In genomic region chr7:45163735-45164490, GRCm38 (mm10) we compare ENCODE assay signal across 7 mouse cellular contexts. TPM values are rescaled to one million over a fixed set of nuclear protein-coding genes. Genes with fewer than 3 reads are reported as not detected.
A peak's percentile ranks its signal among the peaks of the same experiment; 100 is the strongest.
DNase-seq lines count a peak whose midpoint lies in the region; ATAC-seq and TF ChIP-seq lines count a peak whose summit lies in the region.

TSS of gene Slc17a7 (plus strand) at chr7:45163949.

- peak within 1 kb of the TSS; percentile 65 for H3K4me2 ChIP-seq in forebrain, embryonic 11.5 days (ENCODE audit: low read depth, low read length, severe bottlenecking)
- peak within 1 kb of the TSS; percentile 95 for H3K4me2 ChIP-seq in intestine, embryonic 15.5 days (replicated peaks)
- H3K4me2 ChIP-seq in limb, embryonic 13.5 days (replicated peaks) = peak within 1 kb of the TSS; percentile 73
- H3K4me2 ChIP-seq in midbrain, embryonic 15.5 days = peak within 1 kb of the TSS; percentile 54

- H3K9me3 ChIP-seq in G1E (replicated peaks) = peaks cover 5% of the 10 kb centered on the region
- no peaks in the 10 kb centered on the region for H3K9me3 ChIP-seq in forebrain, embryonic 11.5 days (ENCODE audit: control insufficient read depth, low read length)
- H3K9me3 ChIP-seq in intestine, embryonic 15.5 days = no peaks in the 10 kb centered on the region
- peaks cover 4% of the 10 kb centered on the region; the same call in 1 of the 2 replicates for H3K9me3 ChIP-seq in limb, embryonic 13.5 days
- H3K9me3 ChIP-seq in midbrain, embryonic 15.5 days = no peaks in the 10 kb centered on the region

- peak within 1 kb of the TSS; percentile 60 for H3K4me3 ChIP-seq in G1E (ENCODE audit: low read depth, low read length)
- peak within 1 kb of the TSS; percentile 37 for H3K4me3 ChIP-seq in forebrain, embryonic 11.5 days (ENCODE audit: low read depth, low read length)
- H3K4me3 ChIP-seq in intestine, embryonic 15.5 days (replicated peaks) = peak within 1 kb of the TSS; percentile 47
- H3K4me3 ChIP-seq in limb, embryonic 13.5 days = peak within 1 kb of the TSS; percentile 47
- peak within 1 kb of the TSS; percentile 33 for H3K4me3 ChIP-seq in midbrain, embryonic 15.5 days

- peaks cover 31% of the 10 kb centered on the region for H3K4me1 ChIP-seq in G1E (ENCODE audit: insufficient read depth, low read depth, low read length)
- H3K4me1 ChIP-seq in forebrain, embryonic 11.5 days (replicated peaks; ENCODE audit: control insufficient read depth, insufficient read depth, low read length) = peaks cover 5% of the 10 kb centered on the region; the same call in 1 of the 2 replicates
- H3K4me1 ChIP-seq in intestine, embryonic 15.5 days (replicated peaks) = peaks cover 7% of the 10 kb centered on the region
- H3K4me1 ChIP-seq in limb, embryonic 13.5 days = peaks cover 13% of the 10 kb centered on the region
- H3K4me1 ChIP-seq in midbrain, embryonic 15.5 days = peaks cover 30% of the 10 kb centered on the region

- WGBS in forebrain, embryonic 11.5 days = 3% methylated on average over 39 of the region's 41 CpGs
- WGBS in intestine, embryonic 15.5 days = under 1% methylated on average over 37 of the region's 41 CpGs
- 2% methylated on average over 34 of the region's 41 CpGs for WGBS in limb, embryonic 13.5 days
- under 1% methylated on average over 37 of the region's 41 CpGs for WGBS in midbrain, embryonic 15.5 days

- peak within 1 kb of the TSS; percentile 45; the same call in 1 of the 2 replicates for H3K9ac ChIP-seq in forebrain, embryonic 11.5 days (ENCODE audit: low read length)
- peak within 1 kb of the TSS; percentile 50 for H3K9ac ChIP-seq in intestine, embryonic 15.5 days
- peak within 1 kb of the TSS; percentile 59 for H3K9ac ChIP-seq in limb, embryonic 13.5 days
- peak within 1 kb of the TSS; percentile 31 for H3K9ac ChIP-seq in midbrain, embryonic 15.5 days

- no peak for ATAC-seq in G1E (ENCODE audit: extremely low read depth, insufficient number of reproducible peaks, low FRiP score, poor library complexity, severe bottlenecking)
- no peak for ATAC-seq in forebrain, embryonic 11.5 days (replicated peaks; ENCODE audit: low FRiP score)
- peak; percentile 55; the same call in 1 of the 2 replicates for ATAC-seq in intestine, embryonic 15.5 days
- ATAC-seq in limb, embryonic 13.5 days (ENCODE audit: low FRiP score, low read depth) = no peak
- ATAC-seq in midbrain, embryonic 15.5 days (replicated peaks) = no peak

- H3K27me3 ChIP-seq in G1E (ENCODE audit: insufficient read depth, low read length) = peaks cover 61% of the 10 kb centered on the region
- peaks cover 63% of the 10 kb centered on the region for H3K27me3 ChIP-seq in forebrain, embryonic 11.5 days (ENCODE audit: control insufficient read depth, insufficient read depth, low read length)
- H3K27me3 ChIP-seq in intestine, embryonic 15.5 days (replicated peaks) = peaks cover 64% of the 10 kb centered on the region
- H3K27me3 ChIP-seq in limb, embryonic 13.5 days = peaks cover 66% of the 10 kb centered on the region
- H3K27me3 ChIP-seq in midbrain, embryonic 15.5 days (replicated peaks) = peaks cover 59% of the 10 kb centered on the region

- peaks cover 23% of the 10 kb centered on the region for H3K36me3 ChIP-seq in G1E (replicated peaks)
- H3K36me3 ChIP-seq in forebrain, embryonic 11.5 days (ENCODE audit: control insufficient read depth, insufficient read depth, low read length) = no peaks in the 10 kb centered on the region
- H3K36me3 ChIP-seq in intestine, embryonic 15.5 days = no peaks in the 10 kb centered on the region; the same call in 1 of the 2 replicates
- H3K36me3 ChIP-seq in limb, embryonic 13.5 days = peaks cover 20% of the 10 kb centered on the region
- H3K36me3 ChIP-seq in midbrain, embryonic 15.5 days (replicated peaks) = peaks cover 7% of the 10 kb centered on the region; the same call in 1 of the 2 replicates

- no peak within 1 kb of the TSS for H3K27ac ChIP-seq in forebrain, embryonic 11.5 days (ENCODE audit: low read depth, low read length)
- no peak within 1 kb of the TSS for H3K27ac ChIP-seq in intestine, embryonic 15.5 days
- H3K27ac ChIP-seq in limb, embryonic 13.5 days = no peak within 1 kb of the TSS
- no peak within 1 kb of the TSS for H3K27ac ChIP-seq in midbrain, embryonic 15.5 days

- DNase-seq in G1E (ENCODE audit: low spot score) = no peak
- DNase-seq in adrenal gland, postnatal 36 days = peak; percentile 55 to 66
- DNase-seq in forebrain, embryonic 11.5 days (ENCODE audit: low spot score) = peak; percentile 72
- no peak for DNase-seq in frontal cortex, postnatal 14 days (ENCODE audit: low spot score in 2 of 2)

- TF ChIP-seq CTCF in G1E (IDR thresholded peaks at IDR 0.05; ENCODE audit: low read depth, low read length) = no peak

RNA-seq across cellular contexts. Expression of gene Slc17a7, which starts in this region (rescaled TPM):
- not detected in 2 replicates for total RNA-seq in G1E (2014; fragmentation: Nextera tagmentation)
- 0.06 and 0.11 TPM in 2 replicates for total RNA-seq in G1E (2017)
- 0.02 and 0.08 TPM in 2 replicates for polyA plus RNA-seq in G1E (2012)
- under 1 TPM in 1 of 2 experiments, not detected in 1; 0.17 TPM for total RNA-seq in adrenal gland, postnatal 36 days (2021)
- polyA plus RNA-seq in forebrain, embryonic 11.5 days (2014; fragmentation: Nextera tagmentation; extraction: Ambion mirVana) = 3.6 and 4.6 TPM in 2 replicates
- 0.13 and 0.15 TPM in 2 replicates for polyA plus RNA-seq in intestine, embryonic 15.5 days (2015; fragmentation: Nextera tagmentation; extraction: Ambion mirVana)
- polyA plus RNA-seq in limb, embryonic 13.5 days (2015; fragmentation: Nextera tagmentation; extraction: Ambion mirVana) = 0.19 and 0.23 TPM in 2 replicates
- polyA plus RNA-seq in midbrain, embryonic 15.5 days (2015; fragmentation: Nextera tagmentation; extraction: Ambion mirVana) = 0.59 and 1.0 TPM in 2 replicates

Comparison
In these comparisons a context has a peak if more than half of its experiments do, and no peak if none do; other contexts are left out.
1. Peak in DNase-seq in adrenal gland, postnatal 36 days; RNA of the gene not detected or under 1 TPM.
2. Peak in ATAC-seq, H3K4me3 ChIP-seq, H3K9ac ChIP-seq and H3K4me2 ChIP-seq in intestine, embryonic 15.5 days; RNA of the gene not detected or under 1 TPM.